Mouse (Mus musculus): ENCODE data around the gene Nsrp1.

Gene Nsrp1

DNA sequence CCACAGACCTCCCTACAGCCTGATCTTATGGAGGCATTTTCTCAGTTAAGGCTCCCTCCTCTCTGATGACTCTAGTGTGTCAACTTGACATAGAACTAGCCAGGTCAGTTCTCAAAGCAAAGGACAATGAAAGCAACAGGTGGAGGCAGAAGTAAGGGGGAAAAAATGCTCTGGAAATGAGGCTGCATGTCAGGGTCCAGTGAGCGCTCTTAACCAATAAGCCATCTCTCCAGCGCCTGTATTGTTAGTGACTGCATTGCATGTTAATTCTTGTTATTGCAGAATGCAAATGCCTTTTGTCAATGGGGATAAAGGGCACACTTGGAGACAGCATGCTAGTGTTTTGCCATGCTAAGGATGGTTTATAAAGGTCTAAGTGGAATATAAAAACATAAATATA lies 35.4 kb downstream of the Nsrp1 start:
- no peak for DNase-seq (ENCODE audit: low spot score in 2 of 2)

DNA sequence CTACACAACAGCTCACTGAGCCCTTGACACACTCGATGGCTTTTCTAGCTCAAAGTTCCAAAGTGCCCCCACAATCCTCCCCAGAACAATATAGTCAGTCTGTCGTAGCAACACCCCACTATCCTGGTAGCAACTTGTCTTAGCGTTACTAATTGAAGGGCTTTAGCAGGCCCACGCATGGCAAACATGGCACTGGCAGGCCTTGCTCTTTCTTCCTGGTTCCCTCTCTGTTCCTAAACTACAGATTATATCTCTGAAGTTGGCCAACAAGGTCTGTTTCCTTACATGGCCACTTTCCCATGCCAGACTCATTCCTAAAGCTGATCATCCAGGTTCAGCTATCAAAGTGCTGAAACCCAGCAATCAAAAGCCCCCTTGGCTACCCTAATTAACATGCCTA lies 36.3 kb downstream of the Nsrp1 start:
- DNase-seq (ENCODE audit: low spot score in 2 of 2): no peak

DNA sequence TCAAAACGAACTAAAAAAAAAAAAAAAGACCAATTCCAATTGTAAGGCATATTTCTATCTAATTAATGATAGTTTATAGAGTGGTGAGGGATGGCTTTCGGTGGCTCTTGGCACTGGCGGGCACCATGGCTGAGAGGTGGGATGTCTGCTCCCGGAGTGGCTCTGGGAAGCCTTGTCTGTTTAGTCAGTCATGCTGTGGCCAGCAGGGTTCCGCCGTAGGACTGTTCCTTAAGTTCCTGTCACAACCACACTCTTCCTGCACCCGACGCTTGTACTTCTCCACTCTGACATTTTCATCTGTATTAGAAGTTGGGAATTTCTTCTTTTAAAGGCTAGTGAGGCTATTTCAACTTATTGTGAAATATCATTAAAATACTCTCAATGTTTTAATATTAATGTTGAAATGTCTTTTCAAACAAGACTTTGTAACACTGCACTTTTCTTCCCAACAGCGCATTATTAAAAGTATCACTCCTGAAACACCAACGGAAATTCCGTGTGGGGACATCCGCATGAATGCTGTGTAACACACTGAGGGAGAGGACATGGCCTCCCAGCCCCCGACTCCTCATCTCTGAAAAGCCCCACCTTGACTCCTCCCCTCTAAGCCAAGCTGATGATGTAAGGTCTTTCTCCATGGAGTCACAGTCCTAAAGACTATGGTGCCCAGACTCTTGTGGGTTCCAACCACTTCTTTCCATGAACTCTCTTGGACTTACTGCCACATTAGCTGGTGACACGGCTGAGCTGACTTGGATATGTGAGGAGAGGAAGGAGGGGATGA lies 46.9 kb downstream of the Nsrp1 start:
- DNase-seq (ENCODE audit: low spot score in 2 of 2): no peak

DNA sequence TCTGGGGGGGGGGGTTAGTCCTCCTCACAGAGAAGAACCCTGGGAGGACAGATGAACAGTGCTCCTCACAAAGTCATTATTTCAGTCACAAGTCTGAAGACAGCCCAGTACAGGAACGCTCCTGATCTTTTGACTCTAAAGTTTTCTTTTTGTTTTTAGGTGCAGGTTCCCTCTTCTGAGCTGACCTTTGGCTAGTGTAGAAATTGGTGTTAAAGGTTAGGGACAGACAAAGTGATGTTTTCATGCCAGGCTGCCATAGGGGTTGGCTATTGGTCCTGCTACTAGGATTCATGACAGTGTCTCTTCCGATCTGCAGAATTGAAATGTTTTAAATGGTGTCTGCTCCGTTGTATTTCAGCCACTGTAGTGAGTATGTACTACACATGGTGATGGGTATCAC lies 50.1 kb downstream of the Nsrp1 start:
- DNase-seq (ENCODE audit: low spot score in 2 of 2): no peak

DNA sequence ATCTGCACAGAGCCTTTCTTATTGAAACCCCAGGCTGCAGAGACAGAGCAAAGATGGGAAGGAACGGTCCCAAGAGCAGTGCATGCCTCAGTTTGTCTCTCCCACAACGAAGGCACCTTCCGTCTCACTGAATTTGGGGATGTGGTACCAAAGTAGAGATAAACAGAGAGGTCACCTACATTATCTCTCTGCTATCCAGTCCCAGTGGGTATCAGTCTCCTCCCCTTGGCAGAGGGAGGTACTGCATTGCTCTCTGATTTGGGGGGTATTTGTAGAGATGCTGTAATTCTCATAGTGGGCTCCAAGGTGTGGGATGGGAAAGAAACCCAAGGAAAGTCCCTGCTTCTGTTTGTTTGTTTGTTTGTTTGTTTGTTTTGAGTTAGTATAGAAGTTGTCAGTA lies 51.7 kb downstream of the Nsrp1 start:
- no peak for DNase-seq (ENCODE audit: low spot score in 2 of 2)

DNA sequence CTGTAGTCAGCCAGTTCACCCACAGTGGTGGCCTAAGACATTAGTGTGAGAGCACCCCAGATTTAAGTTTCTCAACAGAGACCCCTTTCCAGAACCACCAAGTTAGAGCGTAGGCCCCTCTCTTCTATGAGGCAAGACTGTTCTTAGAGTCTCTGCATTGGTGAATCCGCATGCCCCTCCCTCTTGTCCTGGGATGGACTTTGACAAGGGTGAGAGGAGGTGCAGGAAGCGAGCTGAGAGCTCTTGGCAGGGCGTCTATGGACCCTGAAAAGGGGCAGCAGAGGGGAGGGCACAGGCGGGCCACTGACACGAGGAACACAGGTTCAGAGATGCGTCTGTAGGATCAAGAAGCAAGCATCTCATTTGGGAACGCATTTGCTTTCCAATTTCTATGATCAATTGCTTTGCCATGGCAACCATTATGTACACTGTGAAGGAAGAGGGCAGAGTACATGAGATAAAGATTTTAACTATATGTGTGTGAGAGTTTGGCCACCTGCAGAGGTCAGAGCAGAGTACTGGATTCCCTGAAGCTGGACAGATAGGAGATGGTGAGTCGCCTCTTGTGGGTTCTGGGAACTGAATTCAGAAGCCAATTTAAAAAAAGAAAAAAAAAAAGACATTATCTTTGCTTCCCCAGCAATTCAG lies 56.4 kb downstream of the Nsrp1 start:
- no peak for DNase-seq (ENCODE audit: low spot score in 2 of 2)

DNA sequence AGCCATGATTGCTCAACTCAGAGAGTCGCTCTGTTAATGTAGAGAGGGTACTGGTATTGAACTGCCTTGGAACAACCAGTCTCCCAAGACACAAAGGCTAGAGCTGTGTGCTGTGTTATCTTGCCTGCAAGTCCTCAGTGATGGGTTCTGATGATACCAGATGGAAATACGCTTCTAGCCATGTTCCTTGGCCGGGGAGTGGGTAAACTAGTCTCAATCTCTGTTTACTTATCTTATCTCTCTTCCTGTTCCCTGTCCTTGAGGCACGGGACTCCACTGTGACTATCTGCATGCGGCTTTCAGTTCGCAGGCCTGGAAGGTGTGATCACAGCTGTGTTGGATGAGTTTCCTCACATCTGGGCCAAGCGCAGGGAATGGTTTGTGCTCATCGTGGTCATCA lies 58.7 kb downstream of the Nsrp1 start:
- DNase-seq (ENCODE audit: low spot score in 2 of 2): no peak

DNA sequence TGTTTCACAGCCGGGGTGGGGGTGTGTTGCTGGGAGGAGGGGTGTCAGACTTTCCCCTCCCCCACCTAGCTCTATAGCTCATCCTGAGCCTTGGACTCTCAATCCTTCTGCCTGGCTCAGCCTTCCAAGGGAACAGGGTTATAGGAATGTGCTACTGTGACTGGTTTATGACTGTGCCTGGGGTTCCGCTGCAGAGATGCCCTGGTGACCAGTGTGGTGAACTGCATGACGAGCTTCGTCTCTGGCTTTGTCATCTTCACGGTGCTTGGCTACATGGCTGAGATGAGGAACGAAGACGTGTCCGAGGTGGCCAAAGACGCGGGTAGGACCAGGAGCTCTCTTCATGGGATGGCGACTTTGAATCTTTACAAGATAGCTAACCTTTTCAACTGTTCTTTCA lies 60.2 kb downstream of the Nsrp1 start:
- no peak for DNase-seq (ENCODE audit: low spot score in 2 of 2)

DNA sequence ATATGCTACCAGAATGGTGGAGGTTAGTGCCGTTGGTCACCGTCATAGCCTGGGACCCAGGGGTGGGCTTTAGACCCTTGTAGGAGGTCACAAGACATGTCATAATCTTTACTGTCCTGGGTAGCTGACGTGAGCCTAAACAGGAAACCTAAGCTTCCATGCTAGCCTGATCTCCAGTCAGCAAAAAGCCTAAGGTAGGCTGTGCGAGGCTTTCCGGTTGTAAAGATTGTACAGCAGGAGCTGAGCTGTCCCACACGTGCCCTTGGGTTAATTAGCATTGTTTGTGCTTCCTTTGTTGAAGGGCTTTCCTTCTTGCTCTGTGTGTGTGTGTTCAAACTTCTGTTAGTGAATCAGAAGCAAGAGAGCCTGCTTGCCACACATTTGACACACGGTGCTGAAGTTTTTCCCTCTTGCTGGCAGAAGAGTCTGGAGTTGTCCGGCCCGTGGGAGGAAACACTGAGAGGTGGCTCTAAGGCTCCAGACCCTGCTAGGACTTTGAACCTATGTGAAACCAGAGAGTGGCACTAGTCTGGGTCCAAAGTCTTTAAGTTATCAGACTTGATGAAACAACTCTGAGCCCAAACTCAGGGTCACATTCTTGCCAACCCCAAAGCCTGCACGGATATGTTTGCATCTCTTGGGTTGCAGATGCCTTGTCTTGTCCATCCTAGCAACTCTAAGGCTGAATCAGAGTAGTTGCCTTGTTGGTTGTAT lies 67.3 kb downstream of the Nsrp1 start:
- DNase-seq (ENCODE audit: low spot score in 2 of 2): no peak

DNA sequence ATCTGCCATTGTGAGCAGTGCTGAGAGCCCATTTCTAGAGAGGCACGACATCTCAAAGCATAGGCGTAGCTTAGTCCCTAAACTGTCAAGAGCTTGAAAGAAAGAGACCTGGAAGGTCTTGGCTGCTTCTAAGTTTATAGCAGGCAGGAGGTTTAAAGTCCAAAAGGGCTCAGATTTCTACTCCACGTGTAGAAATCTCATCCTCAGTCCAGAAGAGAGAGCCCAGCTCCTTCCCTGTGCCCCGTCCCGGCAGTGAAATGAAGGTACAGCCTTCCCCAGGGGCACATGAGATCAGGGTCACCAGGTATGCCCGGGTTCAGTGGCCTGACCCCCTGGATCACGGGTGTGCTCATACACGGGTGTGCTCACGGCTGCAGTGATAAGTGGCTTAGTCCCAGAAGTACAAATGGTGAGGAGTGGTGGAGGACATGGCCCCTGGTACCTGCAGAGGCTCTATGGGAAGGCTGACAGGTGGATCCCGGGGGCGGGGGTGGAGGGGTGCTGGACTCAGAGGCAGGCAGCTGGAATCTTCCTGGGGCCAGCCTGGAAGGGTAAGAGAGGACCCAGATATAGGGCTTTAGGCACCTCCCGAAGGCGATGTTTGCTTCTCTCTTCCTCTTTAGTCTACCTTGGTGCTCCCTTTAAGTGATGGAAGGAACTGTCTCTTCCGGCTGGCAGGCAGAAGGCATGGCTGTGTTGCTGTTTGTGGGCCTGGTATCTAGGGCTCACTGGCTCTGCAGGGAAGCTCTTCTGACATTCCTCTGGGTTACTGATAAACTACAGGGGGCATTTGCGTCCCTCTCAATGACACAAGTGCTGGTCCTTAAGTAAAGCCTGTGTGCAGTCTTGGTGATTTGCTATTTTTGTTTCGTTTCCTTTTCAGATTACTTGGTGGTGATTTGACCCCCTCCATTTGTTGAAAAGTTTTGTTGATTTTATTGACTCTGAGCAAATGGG lies 68.9 kb downstream of the Nsrp1 start:
- no peak for DNase-seq (ENCODE audit: low spot score in 2 of 2)

DNA sequence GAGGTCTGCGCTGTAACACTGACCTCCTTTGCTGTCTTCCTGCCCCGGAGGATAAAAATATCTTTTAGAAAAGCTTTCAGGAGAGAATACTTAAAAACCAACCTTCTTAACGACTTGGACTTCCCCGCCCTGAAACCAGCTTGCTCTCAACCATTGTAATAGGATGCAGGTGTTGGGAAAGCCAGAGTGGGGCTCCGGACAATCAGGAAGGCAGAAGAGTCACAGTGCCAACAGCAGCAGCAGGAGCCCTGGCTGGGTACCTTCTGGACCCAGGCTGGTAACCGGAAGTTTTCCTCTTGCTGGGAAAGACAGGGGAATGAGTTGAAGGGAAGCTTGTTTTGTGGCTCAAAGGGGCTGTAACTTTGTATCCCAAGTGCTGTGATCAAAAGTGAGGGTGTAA lies 71.6 kb downstream of the Nsrp1 start:
- DNase-seq (ENCODE audit: low spot score in 2 of 2): no peak

DNA sequence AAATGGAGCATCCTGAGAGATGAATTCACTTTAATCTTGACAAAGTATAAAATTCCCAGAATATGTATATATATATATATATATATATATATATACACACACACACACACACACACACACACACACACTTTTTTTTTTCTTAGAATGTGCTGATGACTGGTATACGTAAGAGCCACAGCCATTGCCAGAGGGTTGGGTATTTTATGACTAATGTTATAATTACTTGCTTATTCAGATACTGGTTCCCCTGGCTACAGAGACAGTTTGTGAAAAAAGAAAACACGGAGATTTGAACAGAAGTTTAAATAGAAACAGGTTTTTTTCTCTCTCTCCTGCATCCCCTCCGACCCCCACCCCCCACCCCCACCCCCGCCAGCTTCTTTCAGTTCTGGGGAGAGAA lies 72.4 kb downstream of the Nsrp1 start:
- DNase-seq (ENCODE audit: low spot score in 2 of 2): no peak

DNA sequence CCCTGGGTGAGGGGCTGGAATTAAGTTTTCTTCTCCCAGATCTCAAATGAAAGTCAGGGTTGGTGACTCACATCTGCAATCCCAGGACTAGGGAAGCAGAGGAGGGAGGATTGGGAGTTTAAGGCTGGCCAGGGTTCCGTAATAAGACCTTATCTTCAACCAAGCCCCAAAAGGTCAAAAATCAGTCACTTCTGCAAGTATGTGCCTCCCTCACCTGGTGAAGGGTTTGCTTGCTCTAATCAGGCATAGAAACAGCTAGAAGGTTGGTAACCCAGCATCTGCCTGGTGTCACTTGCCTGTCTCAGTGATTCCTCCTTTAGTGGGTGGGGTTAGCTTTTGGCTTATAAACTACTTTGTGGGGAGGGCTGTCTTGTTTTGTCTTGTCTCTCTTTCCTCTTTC lies 75.9 kb downstream of the Nsrp1 start:
- DNase-seq (ENCODE audit: low spot score in 2 of 2): no peak

DNA sequence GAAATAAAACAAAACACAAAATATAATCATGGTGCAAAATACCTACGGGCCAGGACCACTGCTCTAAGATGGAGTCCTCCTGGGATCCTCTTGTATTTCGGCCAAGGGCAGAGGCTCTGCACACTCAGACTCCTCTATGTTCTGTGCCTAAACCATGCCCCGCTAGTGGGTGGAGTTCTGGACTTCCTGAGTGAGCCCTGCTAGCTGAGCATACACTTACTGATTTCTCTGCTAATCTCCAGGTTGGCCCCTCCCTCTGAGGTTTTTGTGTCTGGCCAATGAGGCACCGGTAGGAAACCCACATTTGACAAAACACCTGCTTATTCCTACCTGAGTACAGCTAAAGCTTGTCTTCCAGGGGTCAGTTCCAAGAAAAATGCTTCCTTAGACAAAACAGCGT lies 77.5 kb downstream of the Nsrp1 start:
- no peak for DNase-seq (ENCODE audit: low spot score in 2 of 2)

DNA sequence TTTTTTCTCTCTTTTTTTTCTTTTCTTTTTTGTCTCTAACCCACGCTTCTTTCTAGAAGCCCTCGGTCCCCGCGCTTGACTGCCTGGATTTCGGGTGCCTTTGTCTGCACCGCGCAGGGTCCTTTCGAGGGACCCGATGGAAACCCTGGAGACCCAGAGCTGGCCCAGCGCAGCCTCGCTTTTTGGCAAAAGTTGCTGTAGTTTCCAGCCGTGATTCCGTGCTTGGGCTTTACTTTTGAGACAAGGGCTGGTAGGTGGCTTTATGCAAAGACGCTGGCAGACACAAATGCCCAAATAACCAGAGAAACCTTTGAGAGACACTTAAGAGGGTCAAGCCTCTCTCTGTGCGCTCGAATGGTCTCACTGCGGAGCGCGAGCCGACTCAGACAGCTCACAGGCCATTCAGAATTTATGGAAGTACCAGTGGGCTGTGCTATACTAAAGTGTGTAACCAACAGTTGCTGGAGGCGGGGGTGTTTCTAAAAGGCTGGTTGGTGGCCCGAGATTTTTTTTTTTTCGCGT lies 79.5 kb downstream of the Nsrp1 start:
- DNase-seq (ENCODE audit: low spot score in 2 of 2): no peak

DNA sequence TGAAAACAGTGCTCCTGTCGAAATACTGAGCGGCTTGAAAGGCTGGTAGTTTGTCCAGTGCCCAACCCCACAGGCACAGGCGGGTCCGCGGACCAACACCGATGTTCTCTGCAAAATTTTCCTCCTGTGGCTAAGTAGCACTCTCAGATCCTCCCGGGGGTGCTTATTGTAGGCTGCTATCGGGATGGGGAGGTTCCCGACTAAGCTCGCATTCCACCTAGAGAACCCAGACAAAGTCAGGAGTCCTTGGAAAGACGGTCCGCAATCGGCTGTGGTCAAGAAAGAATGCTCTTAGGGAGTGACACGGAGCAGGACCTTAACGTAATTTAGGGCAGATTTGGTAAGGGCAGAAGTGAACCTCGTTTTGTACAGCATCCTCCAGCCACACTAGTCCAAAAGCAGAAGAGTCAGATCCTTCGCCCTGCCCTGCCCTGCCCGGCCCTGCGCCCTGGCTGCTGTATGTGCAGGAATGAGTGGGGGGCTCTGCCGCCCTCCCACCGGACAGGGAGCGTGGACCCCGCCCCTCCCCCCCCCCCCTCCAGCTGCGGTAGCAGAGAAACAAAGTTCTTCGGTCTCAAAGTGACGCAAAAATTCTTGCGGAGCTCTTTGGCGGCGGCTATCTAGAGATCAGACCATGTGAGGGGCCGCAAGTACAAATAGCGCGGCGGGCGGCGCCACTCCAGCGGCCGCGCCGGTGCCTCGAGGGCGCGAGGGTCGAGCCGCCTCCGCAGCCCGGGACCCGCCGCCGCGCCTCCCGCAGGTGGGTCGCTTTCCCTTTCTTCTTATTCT lies 80.1 kb downstream of the Nsrp1 start, which contains the start of gene Slc6a4:
Gene Slc6a4 (plus strand): TSS at position 688 of the 789 bp plus-strand sequence.
- DNase-seq (ENCODE audit: low spot score in 2 of 2): no peak

DNA sequence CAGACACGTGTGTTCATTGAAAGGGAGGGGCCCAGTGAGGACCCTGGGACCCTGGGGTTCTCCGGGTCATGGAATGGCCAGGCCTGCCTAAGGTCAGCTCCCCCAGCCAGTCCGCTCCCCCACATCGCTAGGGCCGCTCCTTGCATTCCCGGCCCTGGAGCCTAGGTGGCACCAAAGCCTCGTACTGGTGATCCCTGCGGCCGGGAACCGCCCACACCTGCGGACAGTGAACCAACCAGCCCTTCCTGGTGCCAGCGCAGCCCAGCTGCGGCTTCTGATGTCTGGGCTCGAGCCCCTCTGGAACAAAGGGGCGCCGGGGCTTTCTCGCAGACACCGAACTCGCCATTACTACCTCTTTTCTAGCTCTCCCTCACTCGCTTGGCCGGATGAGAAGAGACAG lies 80.9 kb downstream of the Nsrp1 start:
- DNase-seq (ENCODE audit: low spot score in 2 of 2): peak; percentile 16 to 37

DNA sequence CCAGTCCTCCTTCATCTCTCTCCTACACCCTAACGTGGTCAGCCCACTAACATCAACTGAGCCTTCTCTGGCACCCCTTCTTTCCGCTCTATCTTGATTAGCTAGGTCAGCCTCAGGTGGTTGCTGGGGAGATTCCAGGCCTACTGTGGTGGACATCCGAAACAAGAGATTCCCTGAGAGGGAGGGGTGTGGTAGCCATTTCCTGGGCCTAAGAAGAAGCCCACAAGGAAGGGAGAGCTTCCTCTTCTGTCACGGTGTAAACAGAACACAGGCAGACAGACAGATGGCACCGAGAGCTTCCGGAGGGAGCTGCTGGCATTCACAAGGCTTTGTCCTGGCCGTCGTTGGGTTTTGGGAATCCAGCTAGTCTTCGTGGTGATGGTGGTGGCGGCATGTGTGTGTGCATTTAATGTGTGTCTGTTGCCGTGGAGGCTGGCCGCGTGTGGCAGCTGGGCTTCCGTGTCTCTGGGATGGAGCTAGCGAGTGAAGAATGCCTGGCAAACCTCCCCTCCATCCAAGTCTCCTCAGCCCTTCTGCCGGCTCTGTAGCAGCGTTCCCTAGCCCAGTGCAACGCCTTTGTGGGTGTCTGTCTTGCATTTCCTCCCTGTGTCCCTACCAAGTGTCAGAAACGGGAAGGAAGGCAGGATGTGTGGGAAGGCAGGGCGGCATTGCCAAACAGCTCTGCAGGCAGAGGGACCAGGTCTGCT lies 82.1 kb downstream of the Nsrp1 start:
- no peak for DNase-seq (ENCODE audit: low spot score in 2 of 2)
